Mouse (Mus musculus): Measurements from ENCODE around the gene Ank2.

DNA sequence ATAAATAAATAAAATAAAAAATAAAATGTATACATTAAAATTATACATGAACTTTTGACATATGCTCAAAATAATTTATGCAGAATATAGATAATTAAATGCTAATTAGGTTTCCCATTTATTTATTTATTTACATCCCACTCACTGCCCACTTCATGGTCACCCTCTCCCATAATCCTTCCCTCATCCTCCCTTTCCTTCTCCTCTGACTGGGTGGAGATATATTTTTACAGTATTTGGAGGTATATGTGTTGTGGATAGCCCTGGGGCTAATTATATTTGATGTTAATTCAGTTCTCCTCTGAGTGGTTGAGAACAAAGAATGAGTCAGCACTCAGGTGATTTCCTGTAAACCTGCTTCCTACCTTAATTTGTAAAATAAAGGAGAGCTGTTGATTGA, 582.8 kb downstream of the Ank2 start:
- TF ChIP-seq CTCF (IDR thresholded peaks at IDR 0.05; ENCODE audit: borderline replicate concordance, control insufficient read depth, extremely low read depth, insufficient read depth, low read length, poor library complexity) (no peak), POLR2A (IDR thresholded peaks at IDR 0.05; ENCODE audit: control insufficient read depth, extremely low read depth, insufficient read depth, low read length, poor library complexity) (no peak)

Measured in thymus, adult 2 months (tissue).